Comparison of ENCODE assay signal across 15 mouse cellular contexts in genomic region chr10:99408786-99409185, GRCm38 (mm10).
DNase-seq lines count a peak whose midpoint lies in the region; ATAC-seq and TF ChIP-seq lines count a peak whose summit lies in the region.
"Had no signal": no experiment of that assay in that cellular context is flagged by ENCODE, and none has a peak within 500 bp of the region (broad histone marks: within the 10 kb centered on the region; RNA-seq: fewer than 3 reads in every experiment).

No protein-coding gene starts in this region.

- in situ Hi-C loops in ES-E14 (cut with MboI; ENCODE audit: low sequenced_read_pairs in 2 of 2, unreplicated experiment in 2 of 2) = no loop called here

- no peaks in the 10 kb centered on the region for H3K27me3 ChIP-seq in heart, embryonic 11.5 days (ENCODE audit: control insufficient read depth, insufficient read depth, low read length)
- H3K27me3 ChIP-seq in lung, embryonic 14.5 days (ENCODE audit: insufficient read depth, low read length) = no peaks in the 10 kb centered on the region
- H3K27me3 ChIP-seq in splenic B cell, adult 2 months (ENCODE audit: control insufficient read depth, insufficient read depth, low read length, poor library complexity, severe bottlenecking) = no peaks in the 10 kb centered on the region
- H3K27me3 ChIP-seq: embryonic facial prominence, embryonic 12.5 days; hindbrain, embryonic 13.5 days had no signal

- H3K9me3 ChIP-seq in heart, embryonic 11.5 days (replicated peaks; ENCODE audit: control insufficient read depth, low read length) = no peaks in the 10 kb centered on the region; the same call in 1 of the 2 replicates
- no peaks in the 10 kb centered on the region for H3K9me3 ChIP-seq in lung, embryonic 14.5 days (ENCODE audit: low read depth, low read length)
- no peaks in the 10 kb centered on the region for H3K9me3 ChIP-seq in ES-E14 (ENCODE audit: control insufficient read depth, insufficient read depth, low read depth, low read length)
- H3K9me3 ChIP-seq: embryonic facial prominence, embryonic 12.5 days; hindbrain, embryonic 13.5 days had no signal

- H3K36me3 ChIP-seq in heart, embryonic 11.5 days (ENCODE audit: control insufficient read depth, insufficient read depth, low read length) = no peaks in the 10 kb centered on the region
- H3K36me3 ChIP-seq in lung, embryonic 14.5 days (ENCODE audit: insufficient read depth) = no peaks in the 10 kb centered on the region
- no peaks in the 10 kb centered on the region for H3K36me3 ChIP-seq in ES-E14 (ENCODE audit: control insufficient read depth, insufficient read depth, low read length, poor library complexity, severe bottlenecking)
- H3K36me3 ChIP-seq in splenic B cell, adult 2 months (ENCODE audit: control insufficient read depth, insufficient read depth, low read length, poor library complexity, severe bottlenecking) = no peaks in the 10 kb centered on the region
- H3K36me3 ChIP-seq: embryonic facial prominence, embryonic 12.5 days; hindbrain, embryonic 13.5 days had no signal

- WGBS in heart, embryonic 11.5 days (ENCODE audit: insufficient replicate concordance) = 82% methylated on average over 2 of the region's 2 CpGs
- WGBS in lung, embryonic 14.5 days = 84% methylated on average over 2 of the region's 2 CpGs

- H3K4me3 ChIP-seq in heart, embryonic 11.5 days (ENCODE audit: low read depth, low read length) = no peak overlapping the region
- H3K4me3 ChIP-seq in lung, embryonic 14.5 days (ENCODE audit: low read depth, low read length) = no peak overlapping the region
- H3K4me3 ChIP-seq in ES-E14 (ENCODE audit: insufficient read depth in 1 of 2, low read depth in 1 of 2, low read length in 2 of 2, poor library complexity in 1 of 2, severe bottlenecking in 1 of 2) = no peak overlapping the region
- H3K4me3 ChIP-seq: embryonic facial prominence, embryonic 12.5 days; hindbrain, embryonic 13.5 days had no signal

- H3K27ac ChIP-seq in heart, embryonic 11.5 days (ENCODE audit: low read depth, low read length) = no peak overlapping the region
- no peak overlapping the region for H3K27ac ChIP-seq in lung, embryonic 14.5 days (ENCODE audit: low read depth)
- H3K27ac ChIP-seq in ES-E14 (ENCODE audit: insufficient read depth, low read depth, low read length, poor library complexity, severe bottlenecking) = no peak overlapping the region
- H3K27ac ChIP-seq: embryonic facial prominence, embryonic 12.5 days; hindbrain, embryonic 13.5 days had no signal

- H3K4me1 ChIP-seq in heart, embryonic 11.5 days (ENCODE audit: control insufficient read depth, insufficient read depth, low read length) = 0 out of 2 replicates have a peak, but pooled peaks cover 8% of the 10 kb centered on the region
- H3K4me1 ChIP-seq in lung, embryonic 14.5 days (ENCODE audit: insufficient read depth) = no peaks in the 10 kb centered on the region; the same call in 1 of the 2 replicates
- no peaks in the 10 kb centered on the region for H3K4me1 ChIP-seq in ES-E14 (ENCODE audit: control insufficient read depth in 2 of 2, insufficient read depth in 2 of 2, low read length in 2 of 2, poor library complexity in 1 of 2)
- H3K4me1 ChIP-seq: embryonic facial prominence, embryonic 12.5 days; hindbrain, embryonic 13.5 days had no signal

- ATAC-seq in heart, embryonic 11.5 days (replicated peaks; ENCODE audit: insufficient number of reproducible peaks, low FRiP score, low TSS enrichment) = no peak
- no peak for ATAC-seq in lung, embryonic 14.5 days (ENCODE audit: insufficient read depth)
- ATAC-seq in inflammation-experienced regulatory T-cells, adult 6 months = no peak
- ATAC-seq: forebrain, embryonic 14.5 days had no signal

- TF ChIP-seq CTCF in lung, embryonic 14.5 days (IDR thresholded peaks at IDR 0.05; ENCODE audit: low read depth) = peak; percentile 43

- no peak overlapping the region for H3K9ac ChIP-seq in heart, embryonic 11.5 days (ENCODE audit: low read depth, low read length)
- H3K9ac ChIP-seq in lung, embryonic 14.5 days = no peak overlapping the region
- no peak overlapping the region for H3K9ac ChIP-seq in ES-E14 (ENCODE audit: insufficient read depth, low read depth, low read length, poor library complexity, severe bottlenecking)
- H3K9ac ChIP-seq: embryonic facial prominence, embryonic 12.5 days; hindbrain, embryonic 13.5 days had no signal

- DNase-seq in heart, postnatal 4 days = peak; percentile 28
- no peak for DNase-seq in lung, embryonic 14.5 days
- no peak for DNase-seq in lung, postnatal 4 days
- peak; percentile 46 for DNase-seq in ES-E14 (ENCODE audit: low read depth, low spot score)
- DNase-seq in splenic B cell, adult 2 months (ENCODE audit: low read depth, low spot score) = peak; percentile 24
- no peak for DNase-seq in layer of hippocampus, adult 18-20 months (ENCODE audit: low spot score in 2 of 2)
- DNase-seq: adrenal gland, postnatal 25 days; cerebellum, adult 18-20 months; heart, adult 18-20 months; lung, postnatal 10 days had no signal

- H3K4me2 ChIP-seq in heart, embryonic 11.5 days = no peak overlapping the region
- H3K4me2 ChIP-seq in lung, embryonic 14.5 days = no peak overlapping the region
- H3K4me2 ChIP-seq: embryonic facial prominence, embryonic 12.5 days; hindbrain, embryonic 13.5 days had no signal

TF ChIP-seq in ES-E14, 5 proteins besides CTCF, POLR2A, EP300 and RAD21:
- TF ChIP-seq ZC3H11A (IDR thresholded peaks at IDR 0.05; ENCODE audit: borderline replicate concordance, low read depth, low read length) (peak; percentile 89), MAFK (IDR thresholded peaks at IDR 0.05; ENCODE audit: insufficient read depth, low read depth, low read length) (no peak)

Comparison
In these comparisons a context has a peak if more than half of its experiments do, and no peak if none do; other contexts are left out.
1. DNase-seq: peak in heart, postnatal 4 days (single experiment), ES-E14 (single experiment) and splenic B cell, adult 2 months (single experiment); none in lung, embryonic 14.5 days (single experiment), lung, postnatal 4 days (0 of 2) and layer of hippocampus, adult 18-20 months (0 of 2).